Mouse (Mus musculus) thymus, postnatal 10 days (tissue): ENCODE results near the gene Gnb2.

ENCODE experiments used
- DNase-seq, 2 experiments: peaks; one replicate each; pipeline ENCODE4 v3.0.0; 2021; ENCODE audit warnings: low spot score in 2 of 2

Gnb2 gene

GRCm38 (mm10) chr5:137519691-137520550 is 13.4 kb downstream of the Gnb2 start:
- DNase-seq: no peak

GRCm38 (mm10) chr5:137518436-137518835 is 14.9 kb downstream of the Gnb2 start, which contains the start of gene Gigyf1:
Gene Gigyf1 (plus strand): TSS chr5:137518548.
- no peak for DNase-seq

DNA sequence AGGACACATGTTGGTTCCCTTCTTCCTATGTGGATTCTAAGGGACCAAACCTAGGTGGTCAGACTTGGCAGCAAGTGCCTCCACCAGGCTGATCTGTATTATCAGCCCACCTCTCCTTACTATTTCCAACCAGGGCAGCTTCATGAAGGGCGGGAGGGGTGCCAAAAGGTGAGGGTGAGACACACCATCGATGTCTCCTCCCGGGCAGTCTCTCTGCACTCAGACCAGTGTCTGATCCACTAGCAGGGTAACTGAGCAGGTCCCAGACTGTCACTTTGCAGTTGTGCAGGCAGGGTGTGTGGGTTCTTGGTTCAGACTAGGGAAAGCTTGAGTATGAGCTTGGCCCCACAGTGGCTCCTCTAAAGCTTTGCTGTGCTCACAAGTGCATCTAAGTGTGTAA is 18.5 kb downstream of the Gnb2 start:
- DNase-seq: no peak

DNA sequence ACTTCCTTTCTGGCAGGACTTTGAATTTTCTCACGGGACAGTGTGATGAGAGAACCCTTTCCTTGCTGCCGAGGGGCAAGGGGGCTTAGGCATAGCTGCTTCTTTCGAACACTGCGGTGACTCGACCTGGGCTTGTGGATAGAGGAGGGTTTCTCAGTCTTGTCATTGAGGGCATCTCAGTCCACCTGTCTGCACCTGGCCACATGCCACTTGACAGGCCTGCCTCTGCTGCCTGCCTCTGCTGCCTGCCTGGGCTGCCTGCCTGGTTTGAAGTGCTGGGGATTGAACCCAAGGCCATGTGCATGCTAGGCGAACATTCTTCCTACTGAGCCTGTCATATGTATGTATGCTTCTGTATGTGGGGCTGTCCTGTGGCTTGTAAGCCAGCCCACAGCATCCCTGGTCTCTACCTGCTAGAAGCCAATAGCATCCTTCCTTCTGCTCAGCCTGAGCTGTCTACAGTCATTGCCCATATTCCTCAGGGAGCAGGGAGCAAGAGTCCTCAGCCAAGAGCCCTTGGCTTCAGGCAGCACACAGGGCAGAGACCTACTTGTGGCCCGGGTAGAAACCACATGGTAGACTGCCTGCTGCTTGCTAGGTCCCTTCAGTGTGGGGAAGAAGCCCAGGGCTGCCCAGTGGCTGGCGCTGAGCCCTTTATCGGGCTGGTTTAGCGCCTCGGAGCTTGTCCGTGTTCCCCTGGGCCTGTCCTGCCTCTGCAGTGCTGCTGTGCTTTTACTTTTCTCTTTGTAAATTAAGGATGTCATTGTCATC is 19.2 kb downstream of the Gnb2 start:
- no peak for DNase-seq

GRCm38 (mm10) chr5:137512847-137513794 is 20.2 kb downstream of the Gnb2 start:
- DNase-seq: peak in 1 of 2 experiments; percentile 42

DNA sequence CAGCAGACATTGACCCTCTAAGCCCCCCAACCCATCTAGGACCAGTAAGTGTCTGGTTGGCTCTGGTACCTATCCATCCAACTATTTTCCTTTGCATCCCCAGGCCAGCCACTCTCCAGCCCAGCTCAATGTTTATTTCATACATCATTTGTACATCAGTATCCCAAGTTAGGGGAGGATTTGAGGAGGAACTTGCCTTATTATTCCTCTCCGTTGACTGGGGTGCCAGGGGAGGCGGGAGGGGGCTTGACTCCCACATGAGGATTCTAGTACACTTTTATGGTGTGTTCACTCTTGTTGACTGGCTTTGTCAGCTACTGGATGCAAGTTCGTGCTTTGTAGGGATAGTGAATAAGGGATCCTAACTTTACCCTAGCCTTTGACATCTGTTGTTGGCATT is 21.6 kb downstream of the Gnb2 start:
- no peak for DNase-seq

- peak in 1 of 2 experiments; percentile 53 for DNase-seq
Observed at GRCm38 (mm10) chr5:137510573-137511390, 22.5 kb downstream of the Gnb2 start.

GRCm38 (mm10) chr5:137510014-137510501 is 23.3 kb downstream of the Gnb2 start:
- DNase-seq: peak; percentile 59 to 70

DNA sequence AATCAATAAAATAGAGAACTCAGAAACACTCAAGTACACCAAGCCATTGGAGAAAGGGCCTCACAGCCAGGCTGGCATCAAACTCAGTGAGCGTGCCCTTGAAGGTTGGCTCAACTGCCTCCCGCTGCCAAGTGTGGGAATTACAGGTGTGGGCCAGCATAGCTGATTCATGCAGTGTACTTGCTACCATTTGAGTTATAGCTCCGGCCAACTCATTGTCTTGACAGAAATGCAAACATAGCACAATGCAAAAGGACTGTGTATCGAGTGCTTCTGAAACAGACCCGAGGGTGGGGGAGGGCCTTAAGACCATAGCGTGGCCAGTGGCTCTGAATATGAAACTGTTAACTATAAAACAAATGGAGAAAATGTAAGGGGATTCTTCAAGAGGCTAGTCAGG is 29.3 kb downstream of the Gnb2 start:
- no peak for DNase-seq

GRCm38 (mm10) chr5:137502667-137503110 is 30.6 kb downstream of the Gnb2 start:
- DNase-seq: peak; percentile 77 to 83

GRCm38 (mm10) chr5:137501709-137502666 is 31.3 kb downstream of the Gnb2 start, which contains the start of gene Pop7:
Gene Pop7 (minus strand): TSS chr5:137502518.
- peak; percentile 100 for DNase-seq

DNA sequence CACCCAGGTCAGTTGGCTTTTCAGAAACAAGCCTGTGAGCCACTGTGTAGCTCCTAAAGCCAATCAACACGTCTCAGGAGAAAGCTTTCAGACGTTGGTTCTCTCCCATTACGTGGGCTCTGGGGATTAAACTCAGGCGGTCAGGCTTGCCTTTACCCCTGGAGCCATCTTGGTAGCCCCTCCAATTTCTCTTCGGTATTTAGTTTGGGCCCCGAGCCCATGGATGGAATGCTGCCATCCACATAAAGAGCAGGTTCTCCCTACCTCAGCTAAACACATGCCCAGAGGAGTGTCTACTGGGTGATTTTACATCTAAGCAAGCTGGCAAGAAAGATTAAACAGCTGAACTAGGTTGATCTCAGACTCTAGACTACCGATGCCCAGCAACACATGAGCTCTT is 33.1 kb downstream of the Gnb2 start:
- no peak for DNase-seq

GRCm38 (mm10) chr5:137493831-137494230 is 39.5 kb downstream of the Gnb2 start:
- DNase-seq: no peak

- DNase-seq: no peak
Observed at GRCm38 (mm10) chr5:137491559-137491958, 41.8 kb downstream of the Gnb2 start.

- no peak for DNase-seq
Observed at GRCm38 (mm10) chr5:137487616-137488015, 45.7 kb downstream of the Gnb2 start.

- DNase-seq: no peak
Observed at GRCm38 (mm10) chr5:137485851-137486155, 47.5 kb downstream of the Gnb2 start.

GRCm38 (mm10) chr5:137485071-137485850 is 48.0 kb downstream of the Gnb2 start:
- no peak for DNase-seq

- DNase-seq: no peak
Observed at GRCm38 (mm10) chr5:137481897-137482296, 51.4 kb downstream of the Gnb2 start.

- peak; percentile 14 to 56 for DNase-seq
Observed at GRCm38 (mm10) chr5:137481138-137481537, 52.2 kb downstream of the Gnb2 start.
